Mouse (Mus musculus): ENCODE measurements around the gene Ksr1. TPM values are rescaled to one million over a fixed set of nuclear protein-coding genes. Genes with fewer than 3 reads are reported as not detected.
A peak's percentile ranks its signal among the peaks of the same experiment; 100 is the strongest.

The Ksr1 gene
- total and polyA plus RNA-seq, 3 experiments = 22.5 to 73.1 (median 61.2) TPM

DNA sequence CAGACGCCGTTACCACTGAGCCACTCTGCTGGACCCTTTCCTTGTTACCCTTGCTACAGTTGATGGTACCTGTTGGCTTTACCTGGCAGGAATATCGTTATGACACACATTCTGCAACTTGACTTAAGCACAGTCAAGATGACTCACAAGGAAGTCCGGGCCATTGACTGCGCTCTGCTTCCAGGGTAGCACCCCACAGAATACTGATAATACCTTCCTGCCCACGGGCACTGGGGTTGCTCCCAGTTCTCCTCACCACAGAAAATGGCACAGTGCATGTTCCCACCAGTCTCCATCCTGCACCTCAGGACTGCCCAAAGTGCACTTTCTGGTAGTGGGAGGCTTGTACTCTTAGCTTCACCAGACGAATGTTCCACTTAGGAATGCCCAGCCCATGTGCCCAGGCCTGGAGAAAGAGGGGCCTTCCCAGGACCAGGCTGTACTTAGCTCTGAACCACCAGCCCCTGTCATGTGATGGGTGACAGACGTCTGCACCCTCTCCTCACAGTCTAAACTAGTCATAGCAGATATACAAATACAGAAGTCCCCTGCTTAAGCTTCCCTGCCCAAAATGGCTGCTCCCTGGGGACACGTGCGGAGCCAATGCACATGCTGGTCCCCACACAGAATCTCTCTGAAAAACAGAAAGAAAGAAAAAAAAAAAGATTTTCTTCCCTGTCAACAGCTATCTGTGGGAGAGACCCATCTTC, 52.1 kb downstream of the Ksr1 start:
- H3K27me3 ChIP-seq (replicated peaks) = no peaks in the 10 kb centered on the region
- no peak for TF ChIP-seq POLR2AphosphoS2 (IDR thresholded peaks at IDR 0.05; ENCODE audit: low read depth, low read length)
- peak; percentile 80 for TF ChIP-seq CHD2 (IDR thresholded peaks at IDR 0.05; ENCODE audit: low read length)
- TF ChIP-seq MEF2A (IDR thresholded peaks at IDR 0.05; ENCODE audit: borderline replicate concordance, low read depth, low read length) = peak; percentile 97
- TF ChIP-seq E2F4 (IDR thresholded peaks at IDR 0.05; ENCODE audit: insufficient replicate concordance, low read depth, low read length) = no peak
- TF ChIP-seq GABPA (IDR thresholded peaks at IDR 0.05; ENCODE audit: insufficient replicate concordance, low read depth, low read length) = no peak
- peak; percentile 26; the same call in 1 of the 2 replicates for TF ChIP-seq JUND (conservative IDR thresholded peaks at IDR 0.05; ENCODE audit: low read depth, low read length)
- TF ChIP-seq RCOR1 (conservative IDR thresholded peaks at IDR 0.05; ENCODE audit: low read depth, low read length) = peak; percentile 95
- no peak; the same call in none of the 2 replicates for TF ChIP-seq RAD21 (IDR thresholded peaks at IDR 0.05; ENCODE audit: low read depth, low read length)
- no peak for TF ChIP-seq UBTF (IDR thresholded peaks at IDR 0.05; ENCODE audit: low read depth, low read length)
- peak; percentile 97 for TF ChIP-seq MAX (IDR thresholded peaks at IDR 0.05; ENCODE audit: low read length)
- peak; percentile 88 for TF ChIP-seq EP300 (IDR thresholded peaks at IDR 0.05; ENCODE audit: low read length)
- TF ChIP-seq MAFK (IDR thresholded peaks at IDR 0.05; ENCODE audit: insufficient replicate concordance, low read length) = no peak; the same call in none of the 2 replicates
- no peak; the same call in 1 of the 2 replicates for TF ChIP-seq ZKSCAN1 (IDR thresholded peaks at IDR 0.05; ENCODE audit: borderline replicate concordance, low read depth, low read length)
- TF ChIP-seq TCF12 (IDR thresholded peaks at IDR 0.05; ENCODE audit: low read depth, low read length) = peak; percentile 89
- no peak for TF ChIP-seq SMC3 (IDR thresholded peaks at IDR 0.05; ENCODE audit: low read depth, low read length)
- peak; percentile 80; the same call in 1 of the 2 replicates for TF ChIP-seq KAT2A (IDR thresholded peaks at IDR 0.05; ENCODE audit: insufficient replicate concordance, low read length)
- peak; percentile 46 for TF ChIP-seq ELF1 (IDR thresholded peaks at IDR 0.05; ENCODE audit: low read depth, low read length)
- TF ChIP-seq TBP (conservative IDR thresholded peaks at IDR 0.05; ENCODE audit: low read depth, low read length) = 0 out of 2 replicates have a peak, but pooled peaks have one; percentile 38
- peak; percentile 91 for TF ChIP-seq SIN3A (IDR thresholded peaks at IDR 0.05; ENCODE audit: low read length)
- TF ChIP-seq MYC (IDR thresholded peaks at IDR 0.05; ENCODE audit: low read depth, low read length) = peak; percentile 99
- TF ChIP-seq MAZ (IDR thresholded peaks at IDR 0.05; ENCODE audit: low read depth, low read length) = peak; percentile 83; the same call in 1 of the 2 replicates
- TF ChIP-seq CTCF (conservative IDR thresholded peaks at IDR 0.05 in 1 of 2, IDR thresholded peaks at IDR 0.05 in 1 of 2; ENCODE audit: low read depth in 2 of 2, low read length in 2 of 2) = no peak
- TF ChIP-seq ZNF384 (IDR thresholded peaks at IDR 0.05; ENCODE audit: low read depth, low read length) = peak; percentile 89
- TF ChIP-seq BHLHE40 (IDR thresholded peaks at IDR 0.05; ENCODE audit: low read depth, low read length) = peak; percentile 99
- TF ChIP-seq PAX5 (IDR thresholded peaks at IDR 0.05; ENCODE audit: low read length) = no peak
- TF ChIP-seq IRF4 (IDR thresholded peaks at IDR 0.05; ENCODE audit: low read depth, low read length) = peak; percentile 80
- peak; percentile 43 for TF ChIP-seq NRF1 (IDR thresholded peaks at IDR 0.05; ENCODE audit: low read depth, low read length)
- no peak; the same call in 1 of the 2 replicates for TF ChIP-seq JUN (IDR thresholded peaks at IDR 0.05; ENCODE audit: insufficient read depth, low read depth, low read length)
- TF ChIP-seq HCFC1 (IDR thresholded peaks at IDR 0.05; ENCODE audit: low read depth, low read length) = peak; percentile 38; the same call in 1 of the 2 replicates
- TF ChIP-seq POLR2A (IDR thresholded peaks at IDR 0.05; ENCODE audit: low read depth, low read length) = no peak
- peak; percentile 82 for TF ChIP-seq USF2 (conservative IDR thresholded peaks at IDR 0.05; ENCODE audit: low read depth, low read length)
- TF ChIP-seq ETS1 (conservative IDR thresholded peaks at IDR 0.05; ENCODE audit: low read depth, low read length) = peak; percentile 95
- peak; percentile 85 for TF ChIP-seq USF1 (IDR thresholded peaks at IDR 0.05; ENCODE audit: low read depth, low read length)
- peak; percentile 92 for TF ChIP-seq MXI1 (IDR thresholded peaks at IDR 0.05; ENCODE audit: low read depth, low read length)
- TF ChIP-seq ZC3H11A (IDR thresholded peaks at IDR 0.05; ENCODE audit: low read depth, low read length) = no peak
- no peak for TF ChIP-seq CHD1 (IDR thresholded peaks at IDR 0.05; ENCODE audit: low read depth, low read length)
- no peak for TF ChIP-seq ZMIZ1 (IDR thresholded peaks at IDR 0.05; ENCODE audit: low read depth, low read length)
- peak; percentile 30; the same call in 1 of the 2 replicates for TF ChIP-seq NELFE (IDR thresholded peaks at IDR 0.05; ENCODE audit: low read depth, low read length)
- in situ Hi-C loops (cut with MboI; ENCODE audit: low pct_ligation_motif_present, low pct_unique_long_range_greater_than_20kb, low sequenced_read_pairs) (no loop called here), dilution Hi-C loops (cut with MboI; ENCODE audit: extremely low pct_ligation_motif_present, extremely low pct_unique_long_range_greater_than_20kb, low sequenced_read_pairs) (no loop called here)
- H3K4me2 ChIP-seq (ENCODE audit: insufficient read depth, low read depth, poor library complexity, severe bottlenecking) = peak overlapping the region; percentile 25
- no peak overlapping the region for H3K9ac ChIP-seq (ENCODE audit: insufficient read depth, low read depth)
- peak overlapping the region; percentile 77 for H3K27ac ChIP-seq (ENCODE audit: insufficient read depth, low read depth)
- peak overlapping the region in 1 of 3 experiments; percentile 4 for H3K4me3 ChIP-seq (replicated peaks in 1 of 3; ENCODE audit: low read depth in 2 of 3, low read length in 2 of 3, poor library complexity in 1 of 3)
- peaks cover 68 to 96% of the 10 kb centered on the region in 2 experiments for H3K4me1 ChIP-seq (ENCODE audit: control insufficient read depth in 1 of 2, insufficient read depth in 2 of 2)
- H3K79me2 ChIP-seq (replicated peaks; ENCODE audit: control insufficient read depth, extremely low read depth, insufficient read depth, poor library complexity, severe bottlenecking) = peaks cover 52% of the 10 kb centered on the region
- no peaks in the 10 kb centered on the region for H3K9me3 ChIP-seq (replicated peaks; ENCODE audit: low read length)
- peak; percentile 97 for DNase-seq (ENCODE audit: extremely low read depth)
- peaks cover 13 to 66% of the 10 kb centered on the region in 2 experiments for H3K36me3 ChIP-seq (replicated peaks in 1 of 2; ENCODE audit: control insufficient read depth in 1 of 2, insufficient read depth in 1 of 2, low read length in 1 of 2)
